Mouse (Mus musculus) kidney, adult 10 weeks (tissue): ENCODE measurements around the gene Qrsl1. TPM values are rescaled to one million over a fixed set of nuclear protein-coding genes. Genes with fewer than 3 reads are reported as not detected.

Experiments
- polyA plus RNA-seq: library from polyadenylated mRNA; stranded (reverse); fragments of 350-450 nt; fragmentation: Illumina TruSeq; extraction: RNeasy Lipid Tissue Mini Kit (QIAGEN cat#74804); gene quantifications from one replicate; pipeline ENCODE4 v1.2.3, GENCODE M21; 2014; ENCODE audit warnings: low read depth, low replicate concordance

Gene Qrsl1
- polyA plus RNA-seq: 31.2 TPM

GRCm38 (mm10) chr10:43901578-43902194 lies at the start of gene Qrsl1, which contains the start of gene Rtn4ip1:
Qrsl1 (minus strand) TSS chr10:43901745.
Rtn4ip1 (plus strand) TSS chr10:43901807.

Other genes with a start within 250 kb of the Qrsl1 start
- gene Rtn4ip1, start 62 bp upstream of the Qrsl1 start, polyA plus RNA-seq: 27.5 TPM
- 6.3 TPM for gene Crybg1, start 247.1 kb upstream of the Qrsl1 start, polyA plus RNA-seq